Mouse (Mus musculus) ovary, postnatal 36 days (tissue): Measurements from ENCODE around the gene Isoc2a.

Source experiments
- DNase-seq: peaks from one replicate; pipeline ENCODE4 v3.0.0; 2022; ENCODE audit warnings: low spot score, mixed read lengths

Gene Isoc2a

DNA sequence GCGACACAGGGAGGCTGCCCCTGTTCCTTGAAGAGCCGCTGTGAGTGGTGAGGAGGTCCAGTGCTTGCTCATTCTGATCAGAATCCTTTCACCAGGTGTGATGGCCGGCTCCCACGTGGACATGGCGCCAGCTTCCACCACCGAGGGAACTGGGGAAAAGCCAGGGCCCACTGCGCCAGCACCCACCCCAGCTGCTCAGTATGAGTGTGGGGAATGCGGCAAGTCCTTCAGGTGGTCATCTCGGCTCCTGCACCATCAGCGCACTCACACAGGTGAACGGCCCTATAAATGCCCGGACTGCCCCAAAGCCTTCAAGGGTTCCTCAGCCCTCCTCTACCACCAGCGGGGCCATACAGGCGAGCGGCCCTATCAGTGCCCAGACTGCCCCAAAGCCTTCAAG lies 41.7 kb downstream of the Isoc2a start:
- no peak for DNase-seq

DNA sequence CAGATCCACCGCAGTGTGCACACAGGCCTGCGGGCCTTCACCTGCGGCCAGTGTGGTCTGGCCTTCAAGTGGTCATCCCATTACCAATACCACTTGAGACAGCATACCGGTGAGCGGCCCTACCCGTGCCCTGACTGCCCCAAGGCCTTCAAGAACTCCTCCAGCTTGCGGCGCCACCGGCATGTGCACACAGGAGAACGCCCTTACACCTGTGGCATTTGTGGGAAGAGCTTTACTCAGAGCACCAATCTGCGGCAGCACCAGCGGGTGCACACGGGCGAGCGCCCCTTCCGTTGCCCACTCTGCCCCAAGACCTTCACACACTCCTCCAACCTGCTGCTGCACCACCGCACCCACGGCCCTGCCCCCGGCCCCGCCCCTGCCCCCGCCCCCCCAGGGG lies 42.1 kb downstream of the Isoc2a start:
- no peak for DNase-seq

DNA sequence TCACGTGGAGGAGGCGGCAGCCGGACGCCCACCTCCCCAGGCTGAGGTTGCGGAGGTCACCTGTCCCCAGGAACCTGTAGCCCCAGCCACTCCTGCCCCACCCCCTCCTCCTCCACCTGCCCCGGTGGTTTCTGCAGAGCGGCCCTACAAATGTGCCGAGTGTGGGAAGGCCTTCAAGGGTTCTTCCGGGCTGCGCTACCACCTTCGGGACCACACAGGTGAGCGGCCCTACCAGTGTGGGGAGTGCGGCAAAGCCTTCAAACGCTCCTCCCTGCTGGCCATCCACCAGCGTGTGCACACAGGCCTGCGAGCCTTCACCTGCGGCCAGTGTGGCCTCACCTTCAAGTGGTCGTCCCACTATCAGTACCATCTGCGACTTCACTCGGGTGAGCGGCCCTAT lies 43.0 kb downstream of the Isoc2a start:
- DNase-seq, result no peak

DNA sequence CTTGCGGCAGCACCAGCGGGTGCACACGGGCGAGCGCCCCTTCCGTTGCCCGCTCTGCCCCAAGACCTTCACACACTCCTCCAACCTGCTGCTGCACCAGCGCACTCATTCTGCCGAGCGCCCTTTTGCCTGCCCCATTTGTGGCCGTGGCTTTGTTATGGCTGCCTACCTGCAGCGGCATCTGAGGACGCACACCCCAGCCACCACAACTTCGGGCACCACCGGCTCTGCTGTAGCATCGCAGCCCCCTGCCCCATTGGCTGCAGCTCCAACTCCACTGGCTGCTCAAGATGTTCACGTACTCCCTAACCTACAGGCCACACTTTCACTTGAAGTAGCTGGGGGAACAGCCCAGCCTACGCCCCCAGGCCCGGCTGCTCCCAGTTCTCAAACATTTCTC lies 43.5 kb downstream of the Isoc2a start:
- no peak for DNase-seq

DNA sequence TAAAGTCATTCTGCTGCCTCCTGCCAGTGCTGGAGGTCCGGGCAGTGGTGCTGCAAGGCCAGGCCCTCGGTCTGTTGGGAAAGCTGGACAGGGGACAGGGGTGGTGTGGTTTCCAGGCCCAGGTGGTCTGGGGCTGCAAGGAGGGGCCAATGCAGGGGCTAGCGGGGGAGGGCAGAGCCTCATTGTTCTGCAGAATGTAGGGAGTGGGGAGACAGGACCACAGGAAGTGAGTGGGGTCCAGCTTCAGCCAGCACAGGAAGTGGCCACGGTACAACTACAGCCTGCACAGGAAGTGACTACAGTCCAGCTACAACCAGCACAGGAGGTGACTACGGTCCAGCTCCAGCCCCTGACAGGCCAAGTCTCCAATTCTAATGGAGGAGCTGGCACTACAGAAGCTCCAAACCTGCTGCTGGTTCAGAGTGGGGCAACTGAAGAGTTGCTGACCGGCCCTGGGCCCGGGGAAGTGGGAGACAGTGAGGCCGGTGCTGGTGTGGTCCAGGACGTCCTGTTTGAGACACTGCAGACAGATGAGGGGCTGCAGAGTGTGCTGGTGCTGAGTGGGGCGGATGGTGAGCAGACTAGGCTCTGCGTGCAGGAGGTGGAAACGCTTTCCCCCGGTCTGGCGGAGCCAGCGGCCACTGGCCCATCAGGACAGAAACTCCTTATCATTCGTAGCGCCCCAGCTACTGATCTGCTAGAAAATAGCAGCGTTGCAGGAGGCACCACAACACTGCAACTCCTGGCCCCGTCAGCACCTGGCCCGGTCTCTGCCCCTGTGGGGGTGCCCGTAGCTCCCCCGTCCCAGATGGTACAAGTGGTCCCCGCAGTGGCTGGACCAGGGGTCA lies 44.2 kb downstream of the Isoc2a start:
- no peak for DNase-seq

DNA sequence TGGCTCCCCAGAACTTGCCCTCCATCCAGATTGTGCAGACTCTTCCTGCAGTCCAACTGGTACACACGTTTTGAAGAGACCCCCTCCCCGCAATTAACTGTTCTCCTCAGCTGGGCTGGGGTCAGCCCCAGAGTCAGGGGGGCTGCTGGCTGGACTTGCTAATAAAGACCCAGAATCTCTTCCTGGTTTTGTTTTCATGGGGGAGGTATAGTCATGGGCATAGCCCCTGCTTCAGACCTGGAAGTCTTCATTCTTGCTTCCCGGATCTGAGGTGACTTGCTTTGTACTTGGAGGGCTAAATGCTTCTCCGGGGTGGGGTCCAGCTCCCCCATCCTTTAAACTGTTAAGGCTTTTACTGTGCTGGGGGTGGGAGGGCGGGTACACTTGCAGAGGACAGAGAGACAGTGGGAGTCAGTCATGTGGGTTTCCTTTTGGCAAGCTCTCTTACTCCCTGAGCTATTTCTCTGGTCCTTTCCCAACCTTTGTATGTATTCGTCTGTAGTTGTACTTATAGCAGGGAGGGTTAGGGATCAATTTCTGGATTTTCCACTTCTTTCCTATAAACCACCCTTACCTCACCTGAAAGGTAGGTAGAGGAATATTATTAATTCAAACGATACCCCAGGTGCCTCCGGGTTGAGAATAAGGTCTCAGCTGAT lies 45.0 kb downstream of the Isoc2a start, which contains the start of gene Nat14:
Gene Nat14 (plus strand): TSS at position 205 of the 659 bp plus-strand sequence.
- no peak for DNase-seq

DNA sequence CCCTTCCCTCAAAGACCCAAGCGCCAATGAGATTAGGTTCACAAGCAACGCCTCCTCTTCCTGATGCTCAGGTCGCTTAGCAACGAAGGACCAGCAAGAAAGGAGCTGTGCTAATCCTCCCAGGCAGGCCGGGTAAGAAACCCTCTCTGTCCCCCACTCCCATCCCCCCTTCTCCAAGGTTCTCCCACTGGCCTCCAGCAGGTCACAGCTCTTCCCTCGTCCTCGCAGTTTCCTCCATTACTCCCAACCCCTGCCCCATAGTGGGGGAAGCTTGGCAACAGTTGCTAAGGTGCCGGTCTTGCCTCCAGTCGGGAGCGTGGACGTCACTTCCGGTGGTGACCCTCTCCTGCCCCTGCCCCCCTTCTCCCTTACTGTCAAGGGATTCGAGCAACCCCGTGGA lies 45.6 kb downstream of the Isoc2a start:
- peak; percentile 63 for DNase-seq

DNA sequence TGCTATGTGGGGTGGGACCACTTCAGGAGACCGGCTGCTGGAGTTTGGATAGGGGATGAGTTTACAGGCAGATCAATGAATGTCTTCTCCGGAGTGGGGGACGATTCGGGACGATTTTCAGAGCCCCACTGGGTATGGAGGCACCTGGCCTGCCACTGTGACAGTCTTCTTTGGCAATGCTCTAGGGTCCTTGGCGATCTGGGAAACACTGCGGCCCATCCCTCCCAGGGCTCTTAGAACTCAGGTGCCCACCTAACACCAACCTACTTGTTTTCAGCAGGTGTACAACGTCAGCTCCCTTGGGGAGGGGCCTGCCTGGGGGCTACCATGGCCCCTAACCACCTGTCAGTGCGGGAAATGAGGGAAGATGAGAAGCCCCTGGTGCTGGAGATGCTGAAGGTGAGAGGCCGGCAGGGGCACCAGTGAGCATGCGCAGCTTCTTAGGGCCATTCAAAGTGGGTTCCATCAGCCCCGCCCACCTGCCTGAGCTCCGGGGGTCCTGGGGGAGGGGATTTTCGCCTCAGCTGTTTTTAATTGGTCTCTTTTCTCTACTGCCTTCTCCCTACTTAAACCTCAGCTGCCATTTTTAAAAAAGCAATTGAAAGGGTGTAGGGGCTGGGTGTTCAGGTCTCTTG lies 46.1 kb downstream of the Isoc2a start:
- no peak for DNase-seq

DNA sequence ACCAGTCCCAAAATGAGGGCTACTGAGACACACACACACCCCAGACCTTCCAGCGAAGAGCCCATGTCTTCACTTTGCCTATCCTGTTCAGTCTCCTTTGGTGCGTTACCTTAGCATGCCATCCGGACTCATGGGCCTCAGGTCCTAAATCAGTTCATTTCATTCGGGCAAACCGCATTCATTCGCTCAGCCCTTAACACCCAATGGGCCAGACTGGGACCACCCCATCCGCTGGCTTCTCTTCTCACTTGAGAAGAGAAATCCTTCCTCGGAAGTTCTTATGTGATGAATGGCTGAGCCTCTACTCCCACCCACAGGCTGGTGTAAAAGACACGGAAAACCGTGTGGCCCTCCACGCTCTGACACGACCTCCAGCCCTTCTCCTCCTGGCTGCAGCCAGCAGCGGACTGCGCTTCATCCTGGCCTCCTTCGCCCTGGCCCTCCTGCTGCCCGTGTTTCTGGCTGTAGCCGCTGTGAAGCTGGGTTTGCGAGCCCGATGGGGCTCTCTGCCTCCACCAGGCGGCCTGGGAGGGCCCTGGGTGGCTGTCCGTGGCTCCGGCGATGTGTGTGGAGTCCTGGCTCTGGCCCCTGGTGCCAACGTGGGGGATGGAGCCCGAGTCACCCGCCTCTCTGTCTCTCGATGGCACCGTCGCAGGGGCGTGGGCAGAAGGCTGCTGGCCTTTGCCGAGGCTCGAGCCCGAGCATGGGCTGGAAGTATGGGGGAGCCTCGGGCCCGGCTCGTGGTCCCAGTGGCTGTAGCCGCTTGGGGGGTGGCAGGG lies 46.8 kb downstream of the Isoc2a start:
- DNase-seq, result peak; percentile 68

DNA sequence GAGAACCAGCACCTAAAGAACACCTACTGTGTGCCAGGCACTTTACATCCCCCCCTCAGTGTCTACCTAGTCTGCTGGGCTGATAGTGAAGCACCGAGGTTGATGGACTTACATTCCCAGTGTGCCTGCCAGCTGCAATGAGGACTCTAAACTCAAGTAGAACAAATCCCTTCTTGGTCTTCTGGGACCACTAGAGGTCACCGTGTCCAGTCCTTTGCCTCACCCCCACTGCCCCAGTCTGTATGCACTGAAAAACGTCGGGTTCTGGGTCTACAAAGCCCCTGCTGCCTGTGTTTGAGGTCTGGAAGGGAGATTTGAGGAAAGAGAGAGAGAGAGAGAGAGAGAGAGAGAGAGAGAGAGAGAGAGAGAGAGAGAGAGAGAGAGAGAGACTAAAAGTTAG lies 47.5 kb downstream of the Isoc2a start:
- DNase-seq, result no peak

DNA sequence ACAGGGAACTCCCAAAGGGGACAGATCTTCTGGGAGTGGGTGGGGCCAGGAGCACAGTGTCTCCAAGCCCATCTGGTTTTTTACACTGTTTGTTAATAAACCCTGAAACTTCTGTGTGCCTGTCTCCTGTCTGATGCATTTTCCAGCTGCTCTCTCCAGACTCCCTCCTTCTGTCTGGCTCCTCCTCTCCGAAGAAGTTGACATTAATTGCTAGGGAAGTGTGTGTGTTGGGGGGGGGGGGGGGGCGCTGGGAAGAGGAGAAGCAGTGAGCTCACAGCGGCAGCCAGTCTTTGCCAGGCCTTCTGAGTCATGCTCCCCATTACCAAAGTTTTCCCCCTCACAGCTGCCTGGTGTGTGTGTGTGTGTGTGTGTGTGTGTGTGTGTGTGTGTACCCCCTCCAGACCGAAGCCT lies 47.9 kb downstream of the Isoc2a start:
- DNase-seq, result no peak

DNA sequence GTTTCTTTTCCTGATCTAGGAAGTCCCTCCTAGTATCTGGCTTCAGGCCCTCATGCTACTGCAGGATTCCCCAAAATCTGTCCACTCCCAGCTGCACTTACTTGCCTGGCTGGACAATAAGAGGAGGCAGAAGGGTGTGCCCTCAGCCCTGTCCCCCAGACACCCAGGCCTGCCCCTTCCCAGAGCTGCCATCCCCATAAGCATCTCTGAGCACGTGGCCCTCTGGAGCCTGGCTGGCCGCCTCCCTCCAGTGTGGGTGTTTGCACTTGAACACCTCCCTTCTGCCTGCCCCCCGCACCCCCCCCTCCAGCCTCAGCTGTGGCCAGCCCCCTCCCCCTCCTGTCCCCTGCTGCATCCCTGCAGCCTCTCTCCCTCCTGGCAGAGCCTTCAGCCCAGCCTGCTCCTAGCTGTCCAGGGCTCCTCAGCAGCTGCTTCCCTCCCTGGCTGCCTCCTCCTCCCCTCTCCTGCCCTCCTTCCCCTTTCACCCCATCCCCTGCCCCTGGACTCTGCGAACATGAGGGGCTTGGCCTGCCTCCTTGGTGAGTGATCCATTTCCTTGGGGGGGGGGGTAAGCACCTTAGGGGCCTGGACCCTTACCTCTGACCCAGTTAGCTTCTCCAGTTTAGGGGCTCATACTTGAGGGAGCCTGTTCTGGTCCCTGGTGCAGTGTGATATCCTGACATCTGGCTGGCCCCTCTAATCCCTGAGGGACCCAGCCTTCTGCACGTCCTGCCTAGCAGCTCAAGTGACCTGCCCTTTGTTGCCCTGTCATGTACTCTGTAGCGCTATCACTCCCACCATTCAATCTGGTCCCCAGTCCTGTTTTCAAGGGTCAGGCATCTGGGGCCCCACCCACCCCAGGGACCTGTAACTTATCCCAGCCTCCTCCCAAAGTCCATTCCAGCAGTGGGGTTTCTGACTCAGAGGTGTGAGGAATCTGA lies 48.8 kb downstream of the Isoc2a start, which contains the start of gene Ssc5d:
Gene Ssc5d (plus strand): TSS at position 345 of the 941 bp plus-strand sequence.
- DNase-seq, result no peak

DNA sequence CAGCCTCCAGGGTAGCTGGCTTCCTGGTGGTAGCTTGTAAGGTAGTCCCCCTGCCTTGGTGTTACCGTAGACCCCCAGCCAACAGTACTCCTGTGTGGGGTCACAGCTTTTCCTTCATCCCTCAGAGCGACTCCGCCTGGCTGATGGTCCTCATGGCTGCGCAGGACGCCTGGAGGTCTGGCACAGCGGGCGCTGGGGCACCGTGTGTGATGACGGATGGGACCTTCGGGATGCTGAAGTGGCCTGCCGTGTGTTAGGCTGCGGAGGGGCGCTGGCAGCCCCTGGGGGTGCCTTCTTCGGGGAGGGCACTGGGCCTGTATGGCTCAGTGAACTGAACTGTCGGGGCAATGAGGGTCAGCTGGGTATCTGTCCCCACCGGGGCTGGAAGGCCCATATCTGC lies 49.9 kb downstream of the Isoc2a start:
- no peak for DNase-seq

DNA sequence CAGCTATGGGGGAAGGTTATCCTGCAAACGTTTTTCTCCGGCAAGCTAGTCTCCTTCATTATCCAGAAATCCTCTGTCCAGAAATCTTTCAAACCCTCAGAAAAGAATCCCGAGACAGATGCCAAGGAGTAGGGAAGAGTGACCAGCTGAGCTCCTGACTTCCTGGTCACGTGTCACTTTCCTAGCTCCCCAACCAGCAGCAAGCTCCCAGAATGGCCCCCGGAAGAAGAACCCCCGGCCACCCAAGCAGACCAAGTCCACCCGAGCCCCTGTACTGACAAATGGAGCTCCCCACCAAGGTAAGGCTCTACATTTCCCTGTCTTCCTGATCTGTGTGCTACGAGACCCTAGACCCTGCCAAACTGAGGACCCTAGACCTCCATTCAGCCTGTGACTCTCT lies 50.8 kb downstream of the Isoc2a start:
- DNase-seq, result no peak

DNA sequence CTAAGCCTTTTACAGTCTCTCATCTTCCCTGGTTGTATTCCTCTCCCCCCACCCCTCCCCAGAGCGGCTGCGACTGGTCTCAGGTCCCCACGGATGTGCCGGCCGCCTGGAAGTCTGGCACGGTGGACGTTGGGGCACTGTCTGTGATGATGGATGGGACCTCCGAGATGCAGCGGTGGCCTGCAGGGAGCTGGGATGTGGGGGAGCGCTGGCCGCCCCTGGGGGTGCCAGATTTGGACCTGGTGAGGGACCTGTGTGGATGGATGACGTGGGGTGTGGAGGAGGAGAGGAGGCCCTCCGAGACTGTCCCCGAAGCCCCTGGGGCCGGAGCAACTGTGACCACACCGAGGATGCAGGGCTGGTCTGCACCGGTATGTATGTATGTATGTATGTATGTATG lies 51.4 kb downstream of the Isoc2a start:
- no peak for DNase-seq

DNA sequence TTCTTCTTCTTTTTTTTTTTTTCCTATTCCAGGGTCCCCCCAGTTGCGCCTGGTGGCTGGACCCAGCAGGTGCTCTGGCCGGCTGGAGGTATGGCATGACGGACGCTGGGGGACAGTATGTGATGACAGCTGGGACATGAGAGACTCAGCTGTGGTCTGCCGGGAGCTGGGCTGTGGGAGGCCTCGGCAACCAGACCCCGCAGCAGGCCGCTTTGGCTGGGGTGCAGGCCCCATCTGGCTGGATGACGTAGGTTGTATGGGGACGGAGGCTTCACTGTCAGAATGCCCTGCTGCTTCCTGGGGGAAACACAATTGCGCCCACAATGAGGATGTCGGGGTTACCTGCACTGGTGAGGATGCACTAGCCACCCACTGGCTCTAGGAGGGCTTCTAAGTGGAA lies 56.1 kb downstream of the Isoc2a start:
- no peak for DNase-seq

DNA sequence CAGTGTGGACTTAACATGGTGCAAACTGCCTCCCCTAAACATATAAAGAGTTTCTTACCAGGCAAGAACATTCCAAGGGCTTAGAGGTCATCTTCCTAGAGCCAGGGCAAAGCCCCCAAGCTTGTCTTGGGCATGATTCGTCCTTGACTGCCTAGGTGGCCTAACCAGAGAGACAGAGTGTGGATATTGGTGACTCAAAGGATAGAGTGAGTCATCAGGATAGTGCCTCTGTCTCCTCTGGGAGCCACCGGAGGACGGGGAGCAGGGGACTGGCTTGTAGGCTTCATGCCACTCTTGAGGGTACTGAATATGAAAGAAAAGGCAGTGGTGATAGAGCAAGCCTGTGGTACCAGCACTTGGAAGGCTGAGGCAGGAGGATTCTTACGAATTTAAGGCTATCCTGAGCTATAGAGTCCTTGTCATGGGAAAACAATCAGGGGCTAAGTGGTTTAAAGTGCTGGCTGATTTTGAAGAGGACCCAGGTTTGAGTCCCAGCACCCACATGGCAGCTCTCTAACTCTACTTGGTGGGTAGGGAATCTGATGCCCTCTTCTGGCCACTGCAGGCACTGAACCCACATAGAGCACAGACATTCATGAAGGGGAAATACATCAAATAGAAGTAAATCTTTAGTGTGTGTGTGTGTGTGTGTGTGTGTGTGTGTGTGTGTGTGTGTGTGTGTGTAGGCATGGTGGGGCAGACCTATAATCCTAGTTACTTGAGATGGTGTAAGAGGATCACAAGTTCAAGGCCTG lies 57.4 kb downstream of the Isoc2a start:
- DNase-seq, result no peak

DNA sequence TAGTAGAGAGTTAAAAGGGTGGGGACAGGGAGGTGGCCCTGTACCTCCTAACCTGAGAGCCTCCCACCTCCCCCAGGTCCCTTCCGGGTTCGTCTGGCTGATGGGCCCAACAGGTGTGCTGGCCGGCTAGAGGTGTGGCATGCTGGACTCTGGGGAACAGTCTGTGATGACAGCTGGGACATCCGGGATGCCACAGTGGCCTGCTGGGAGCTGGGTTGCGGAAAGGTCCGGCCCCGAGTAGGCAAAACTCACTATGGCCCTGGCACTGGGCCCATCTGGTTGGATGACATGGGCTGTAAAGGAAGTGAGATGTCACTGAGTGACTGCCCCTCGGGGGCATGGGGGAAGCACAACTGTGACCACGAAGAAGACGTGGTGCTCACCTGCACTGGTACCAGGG lies 59.9 kb downstream of the Isoc2a start:
- no peak for DNase-seq

DNA sequence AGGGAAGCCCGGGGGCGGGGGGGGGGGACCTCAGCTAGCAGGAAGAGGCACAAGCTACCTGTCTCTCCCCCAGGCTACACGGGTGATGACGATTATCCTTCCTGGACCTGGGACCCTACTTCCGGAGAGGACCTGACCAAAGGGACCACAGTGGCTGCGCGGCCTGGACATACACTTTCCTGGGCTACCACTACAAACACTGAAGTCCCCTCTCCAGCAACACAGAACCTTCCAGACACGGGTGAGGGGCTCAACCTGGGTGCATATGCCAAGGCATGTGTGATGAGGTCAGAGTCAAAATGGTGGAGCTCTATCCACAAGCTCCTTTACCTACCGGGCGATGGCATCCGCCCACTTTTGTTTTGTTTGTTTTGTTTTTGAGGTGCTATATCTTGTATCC lies 60.4 kb downstream of the Isoc2a start:
- no peak for DNase-seq

DNA sequence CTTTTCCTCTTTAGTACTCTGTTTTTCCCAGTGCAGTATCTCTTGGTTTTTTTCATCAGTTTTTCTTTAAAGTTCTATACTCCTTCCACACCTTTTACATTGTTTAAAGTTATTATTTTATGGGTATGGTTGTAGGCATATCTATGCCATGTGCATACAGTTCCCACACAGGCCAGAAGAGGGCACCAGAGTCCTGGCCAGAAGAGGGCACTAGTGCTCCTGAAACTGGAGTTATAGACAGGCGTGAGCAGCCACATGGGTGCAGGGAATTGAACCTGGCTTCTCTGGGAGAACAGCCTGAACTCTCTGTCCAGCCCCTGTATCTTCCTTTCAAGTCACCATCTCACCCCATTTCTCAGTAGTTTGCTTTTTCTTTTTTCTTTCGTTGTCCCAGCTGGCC lies 61.5 kb downstream of the Isoc2a start:
- DNase-seq, result peak; percentile 68
